Mouse (Mus musculus) stomach, embryonic 14.5 days (tissue): ENCODE results near the gene Ttc30a2. TPM values are rescaled to one million over a fixed set of nuclear protein-coding genes. Genes with fewer than 3 reads are reported as not detected.
A peak's percentile ranks its signal among the peaks of the same experiment; 100 is the strongest.

ENCODE experiments used
- ATAC-seq: fragments of 200-750 bp; cut with Nextera tagmentation; 2 replicates; pipeline ENCODE4 v1.8.0; 2017; ENCODE audit warnings: low read depth, moderate TSS enrichment; ENCODE audit not compliant: insufficient number of reproducible peaks, insufficient read depth, low FRiP score
- H3K27ac ChIP-seq: fragments of 300-500 bp; sonication (generic); 2 replicates; pipeline ENCODE4 v1.5.1; 2014; ENCODE audit warnings: mild to moderate bottlenecking, low read length, moderate library complexity, mixed read lengths
- H3K27me3 ChIP-seq: fragments of 300-500 bp; sonication (generic); 2 replicates; pipeline ENCODE4 v1.6.1; 2014; ENCODE audit warnings: low read length, control low read depth, mixed read lengths; ENCODE audit not compliant: control insufficient read depth, insufficient read depth
- H3K36me3 ChIP-seq: fragments of 300-500 bp; sonication (generic); 2 replicates; pipeline ENCODE4 v1.6.1; 2014; ENCODE audit warnings: mild to moderate bottlenecking, control low read depth, low read length, moderate library complexity, mixed read lengths; ENCODE audit not compliant: control insufficient read depth, insufficient read depth
- H3K4me1 ChIP-seq: fragments of 300-500 bp; sonication (generic); 2 replicates; pipeline ENCODE4 v1.6.1; 2014; ENCODE audit warnings: low read length, control low read depth, mixed read lengths; ENCODE audit not compliant: control insufficient read depth, insufficient read depth
- H3K4me2 ChIP-seq: fragments of 300-500 bp; sonication (generic); replicated peaks from 2 replicates; pipeline ENCODE4 v1.6.1; 2014; ENCODE audit warnings: low read depth, low read length, control low read depth
- H3K4me3 ChIP-seq: fragments of 300-500 bp; sonication (generic); 2 replicates; pipeline ENCODE4 v1.5.1; 2014; ENCODE audit warnings: low read depth, low read length, control low read depth
- H3K9ac ChIP-seq: fragments of 300-500 bp; sonication (generic); replicated peaks from 2 replicates; pipeline ENCODE4 v1.6.1; 2014; ENCODE audit warnings: low read depth, mild to moderate bottlenecking, control low read depth, low read length, moderate library complexity, mixed read lengths
- H3K9me3 ChIP-seq: fragments of 300-500 bp; sonication (generic); 2 replicates; pipeline ENCODE4 v1.6.1; 2016; ENCODE audit warnings: low read depth, low read length, control low read depth; ENCODE audit not compliant: control insufficient read depth
- WGBS: fragments of 180-500 bp; shearing (Covaris S2); extraction: QIAGEN DNeasy Blood & Tissue Kit; methylation state at CpG from one replicate; pipeline ENCODE4 v1.1.7; 2014; 5-methylcytosine and 5-hydroxymethylcytosine counted together
- polyA plus RNA-seq: library from polyadenylated mRNA; unstranded; fragments of >200 nt; fragmentation: Nextera tagmentation; extraction: Ambion mirVana; gene quantifications from 2 replicates; pipeline ENCODE4 v1.2.1, GENCODE M21; 2014

Ttc30a2 gene
- polyA plus RNA-seq, 1 experiment from 2014 or later = 0.42 TPM

GRCm38 (mm10) chr2:75964972-75965371 lies 13.0 kb downstream of the Ttc30a2 start:
- H3K9me3 ChIP-seq = no peaks in the 10 kb centered on the region
- no peak overlapping the region for H3K27ac ChIP-seq
- H3K4me1 ChIP-seq = peaks cover 10% of the 10 kb centered on the region
- no peak overlapping the region for H3K9ac ChIP-seq
- no peaks in the 10 kb centered on the region for H3K27me3 ChIP-seq
- no peak overlapping the region for H3K4me3 ChIP-seq
- H3K4me2 ChIP-seq = peak overlapping the region; percentile 37
- no peaks in the 10 kb centered on the region for H3K36me3 ChIP-seq
- 24% methylated on average over 5 of the region's 5 CpGs for WGBS
- ATAC-seq = no peak

- ATAC-seq = no peak
- Histone ChIP-seq H3K4me3 (no peak overlapping the region), H3K9ac (no peak overlapping the region), H3K36me3 (no peaks in the 10 kb centered on the region), H3K27me3 (no peaks in the 10 kb centered on the region), H3K9me3 (no peaks in the 10 kb centered on the region), H3K4me2 (peak overlapping the region; percentile 37), H3K4me1 (peaks cover 14% of the 10 kb centered on the region), H3K27ac (no peak overlapping the region)
- WGBS = 11% methylated on average over 14 of the region's 14 CpGs
These were observed 13.5 kb downstream of the Ttc30a2 start for GRCm38 (mm10) chr2:75964512-75964911.

- no peaks in the 10 kb centered on the region for H3K9me3 ChIP-seq
- H3K4me1 ChIP-seq = peaks cover 16% of the 10 kb centered on the region
- WGBS = 62% methylated on average over 5 of the region's 5 CpGs
- H3K27me3 ChIP-seq = no peaks in the 10 kb centered on the region
- H3K4me2 ChIP-seq = 0 out of 2 replicates have a peak overlapping the region, but pooled peaks have one; percentile 37
- no peak overlapping the region for H3K27ac ChIP-seq
- no peak overlapping the region for H3K9ac ChIP-seq
- H3K36me3 ChIP-seq = no peaks in the 10 kb centered on the region
- ATAC-seq = no peak
- H3K4me3 ChIP-seq = no peak overlapping the region
These were observed 13.9 kb downstream of the Ttc30a2 start for GRCm38 (mm10) chr2:75964051-75964450.

- H3K27me3 ChIP-seq = no peaks in the 10 kb centered on the region
- peaks cover 16% of the 10 kb centered on the region for H3K4me1 ChIP-seq
- WGBS = 66% methylated on average over 10 of the region's 10 CpGs
- H3K9ac ChIP-seq = no peak overlapping the region
- no peaks in the 10 kb centered on the region for H3K36me3 ChIP-seq
- H3K27ac ChIP-seq = no peak overlapping the region
- H3K9me3 ChIP-seq = no peaks in the 10 kb centered on the region
- ATAC-seq = no peak
- H3K4me3 ChIP-seq = no peak overlapping the region
- no peak overlapping the region for H3K4me2 ChIP-seq
These were observed 14.6 kb downstream of the Ttc30a2 start for GRCm38 (mm10) chr2:75963211-75963840.

- no peak overlapping the region for H3K9ac ChIP-seq
- 54% methylated on average over 15 of the region's 15 CpGs for WGBS
- H3K4me1 ChIP-seq = peaks cover 17% of the 10 kb centered on the region
- no peaks in the 10 kb centered on the region for H3K27me3 ChIP-seq
- no peak for ATAC-seq
- peak overlapping the region; percentile 13; the same call in 1 of the 2 replicates for H3K4me2 ChIP-seq
- H3K36me3 ChIP-seq = no peaks in the 10 kb centered on the region
- no peaks in the 10 kb centered on the region for H3K9me3 ChIP-seq
- no peak overlapping the region for H3K4me3 ChIP-seq
- peak overlapping the region; percentile 68; the same call in 1 of the 2 replicates for H3K27ac ChIP-seq
These were observed 17.3 kb downstream of the Ttc30a2 start for GRCm38 (mm10) chr2:75960366-75961330.

- no peaks in the 10 kb centered on the region for H3K9me3 ChIP-seq
- H3K4me2 ChIP-seq = peak overlapping the region; percentile 13; the same call in 1 of the 2 replicates
- no peaks in the 10 kb centered on the region for H3K27me3 ChIP-seq
- no peak overlapping the region for H3K9ac ChIP-seq
- no peaks in the 10 kb centered on the region for H3K36me3 ChIP-seq
- no peak overlapping the region for H3K4me3 ChIP-seq
- peaks cover 19% of the 10 kb centered on the region for H3K4me1 ChIP-seq
- WGBS = 15% methylated on average over 15 of the region's 15 CpGs
- H3K27ac ChIP-seq = peak overlapping the region; percentile 68
- no peak for ATAC-seq
These were observed 18.1 kb downstream of the Ttc30a2 start for GRCm38 (mm10) chr2:75959850-75960365.

GRCm38 (mm10) chr2:75959183-75959849 lies 18.7 kb downstream of the Ttc30a2 start:
- Histone ChIP-seq H3K4me1 (peaks cover 19% of the 10 kb centered on the region), H3K36me3 (no peaks in the 10 kb centered on the region), H3K9ac (no peak overlapping the region), H3K4me2 (peak overlapping the region; percentile 13; the same call in 1 of the 2 replicates), H3K27me3 (no peaks in the 10 kb centered on the region), H3K27ac (peak overlapping the region; percentile 68), H3K9me3 (no peaks in the 10 kb centered on the region), H3K4me3 (no peak overlapping the region)
- 28% methylated on average over 18 of the region's 18 CpGs for WGBS
- ATAC-seq = no peak

GRCm38 (mm10) chr2:75955709-75956108 lies 22.3 kb downstream of the Ttc30a2 start:
- no peak overlapping the region for H3K4me3 ChIP-seq
- H3K36me3 ChIP-seq = no peaks in the 10 kb centered on the region
- H3K9ac ChIP-seq = no peak overlapping the region
- no peaks in the 10 kb centered on the region for H3K9me3 ChIP-seq
- H3K27ac ChIP-seq = no peak overlapping the region
- no peaks in the 10 kb centered on the region for H3K27me3 ChIP-seq
- WGBS = 42% methylated on average over 14 of the region's 14 CpGs
- H3K4me2 ChIP-seq = peak overlapping the region; percentile 10; the same call in 1 of the 2 replicates
- peaks cover 17% of the 10 kb centered on the region for H3K4me1 ChIP-seq
- no peak for ATAC-seq
